Mouse (Mus musculus): ENCODE measurements around the gene Lman2l.

The Lman2l gene

GRCm38 (mm10) chr1:36444471-36445464 is at the start of gene Lman2l:
Lman2l (minus strand) TSS chr1:36445271.
- ATAC-seq (ENCODE audit: insufficient number of reproducible peaks, low FRiP score, low TSS enrichment): peak; percentile 98

- no peak for ATAC-seq (ENCODE audit: insufficient number of reproducible peaks, low FRiP score, low TSS enrichment)
These were observed 48.2 kb upstream of the Lman2l start for GRCm38 (mm10) chr1:36493299-36493698.

GRCm38 (mm10) chr1:36492416-36493139 is 47.5 kb upstream of the Lman2l start:
- peak; percentile 91 for ATAC-seq (ENCODE audit: insufficient number of reproducible peaks, low FRiP score, low TSS enrichment)

GRCm38 (mm10) chr1:36489661-36490060 is 44.6 kb upstream of the Lman2l start:
- ATAC-seq (ENCODE audit: insufficient number of reproducible peaks, low FRiP score, low TSS enrichment): no peak

- ATAC-seq (ENCODE audit: insufficient number of reproducible peaks, low FRiP score, low TSS enrichment): no peak
These were observed 42.0 kb upstream of the Lman2l start for GRCm38 (mm10) chr1:36487111-36487510.

GRCm38 (mm10) chr1:36485080-36485479 is 40.0 kb upstream of the Lman2l start:
- no peak for ATAC-seq (ENCODE audit: insufficient number of reproducible peaks, low FRiP score, low TSS enrichment)

DNA sequence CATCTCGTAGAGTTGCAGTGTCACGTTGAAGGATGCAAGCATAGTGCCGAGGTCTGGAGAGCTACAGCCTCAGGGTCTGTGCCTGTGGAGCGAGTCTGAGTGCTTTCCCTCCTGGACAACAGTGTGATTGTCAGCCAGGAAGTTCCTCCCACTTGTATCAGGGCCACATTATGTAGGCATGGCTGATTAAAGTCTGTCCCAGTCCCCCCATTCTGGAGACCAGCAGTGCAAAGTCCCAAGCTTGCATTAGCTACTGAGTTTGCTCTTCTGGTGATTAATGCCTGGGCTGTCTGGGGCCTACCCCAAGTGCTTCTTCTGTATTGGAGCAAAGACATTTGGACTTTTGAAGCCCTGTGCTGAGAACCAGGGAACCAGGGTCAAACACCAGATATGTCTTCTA is 38.8 kb upstream of the Lman2l start:
- no peak for ATAC-seq (ENCODE audit: insufficient number of reproducible peaks, low FRiP score, low TSS enrichment)

DNA sequence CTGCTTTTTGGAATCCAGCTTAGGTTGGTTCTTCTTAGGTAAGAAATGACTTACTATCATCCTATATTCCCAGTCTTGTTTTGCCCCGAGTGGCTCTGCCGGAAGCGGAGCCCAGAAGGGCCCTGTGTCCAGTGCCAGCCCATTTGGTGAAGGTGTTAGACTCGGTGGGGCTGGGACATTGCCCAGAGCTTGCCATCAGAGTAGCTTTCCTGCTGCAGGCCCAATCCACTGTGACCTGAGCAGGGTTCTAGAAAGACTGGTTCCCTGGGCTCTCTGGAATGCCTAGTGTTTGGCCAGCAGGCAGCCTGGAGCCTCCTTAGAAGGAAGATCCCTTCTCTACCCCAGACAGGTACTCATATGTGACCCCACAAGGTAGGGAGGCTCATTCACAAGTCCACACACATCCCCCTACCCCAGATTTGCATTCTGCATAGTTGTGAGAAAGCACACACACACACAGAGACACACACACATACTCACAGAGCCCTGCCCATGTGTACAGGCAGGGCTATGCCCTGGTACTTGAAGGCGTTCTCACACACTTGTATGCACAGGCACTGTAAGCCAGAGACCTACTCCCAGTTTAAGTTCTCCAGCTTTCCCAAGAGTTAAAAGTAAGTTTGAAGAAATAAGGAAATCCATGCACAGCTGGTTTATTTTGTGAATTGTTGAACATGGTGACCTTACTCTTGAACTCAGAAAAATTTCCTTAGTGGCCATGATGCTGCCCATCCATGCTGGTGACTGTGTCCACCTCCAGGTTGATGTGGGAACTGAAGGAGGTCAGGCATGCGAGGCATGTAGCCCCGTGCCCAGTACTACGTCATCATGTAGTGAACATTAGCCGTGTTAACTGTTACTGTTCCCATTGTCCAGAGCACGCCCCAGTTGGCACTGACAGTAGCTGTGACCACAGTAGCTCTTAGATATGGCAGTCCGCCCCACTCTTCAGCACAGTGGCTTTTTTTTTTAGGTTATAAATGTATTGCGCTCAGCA is 35.1 kb upstream of the Lman2l start:
- peak; percentile 18; the same call in 1 of the 2 replicates for ATAC-seq (ENCODE audit: insufficient number of reproducible peaks, low FRiP score, low TSS enrichment)

- ATAC-seq (ENCODE audit: insufficient number of reproducible peaks, low FRiP score, low TSS enrichment): no peak
These were observed 33.3 kb upstream of the Lman2l start for GRCm38 (mm10) chr1:36478343-36478795.

DNA sequence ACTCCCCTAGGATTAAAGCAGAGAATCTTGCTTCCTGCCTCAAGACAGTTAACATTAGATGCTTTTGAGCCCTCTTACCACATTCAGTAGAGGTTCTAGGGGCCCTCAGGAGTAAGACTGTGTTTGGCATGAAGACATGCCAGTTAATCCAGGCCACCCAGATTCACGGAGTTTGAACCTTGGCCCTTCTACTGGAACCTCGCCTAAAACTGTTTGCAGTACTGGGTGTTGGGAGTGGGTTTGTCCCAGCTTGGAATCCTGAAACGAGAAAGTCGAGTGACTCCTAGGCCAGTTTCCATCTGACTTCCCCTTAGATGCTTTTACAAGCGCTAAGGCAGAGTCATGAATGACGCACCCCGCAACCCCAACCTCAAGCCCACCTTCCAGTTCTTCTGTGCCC is 31.4 kb upstream of the Lman2l start:
- no peak for ATAC-seq (ENCODE audit: insufficient number of reproducible peaks, low FRiP score, low TSS enrichment)

- no peak for ATAC-seq (ENCODE audit: insufficient number of reproducible peaks, low FRiP score, low TSS enrichment)
These were observed 30.5 kb upstream of the Lman2l start for GRCm38 (mm10) chr1:36475480-36476110.

GRCm38 (mm10) chr1:36474646-36475045 is 29.6 kb upstream of the Lman2l start:
- no peak for ATAC-seq (ENCODE audit: insufficient number of reproducible peaks, low FRiP score, low TSS enrichment)

DNA sequence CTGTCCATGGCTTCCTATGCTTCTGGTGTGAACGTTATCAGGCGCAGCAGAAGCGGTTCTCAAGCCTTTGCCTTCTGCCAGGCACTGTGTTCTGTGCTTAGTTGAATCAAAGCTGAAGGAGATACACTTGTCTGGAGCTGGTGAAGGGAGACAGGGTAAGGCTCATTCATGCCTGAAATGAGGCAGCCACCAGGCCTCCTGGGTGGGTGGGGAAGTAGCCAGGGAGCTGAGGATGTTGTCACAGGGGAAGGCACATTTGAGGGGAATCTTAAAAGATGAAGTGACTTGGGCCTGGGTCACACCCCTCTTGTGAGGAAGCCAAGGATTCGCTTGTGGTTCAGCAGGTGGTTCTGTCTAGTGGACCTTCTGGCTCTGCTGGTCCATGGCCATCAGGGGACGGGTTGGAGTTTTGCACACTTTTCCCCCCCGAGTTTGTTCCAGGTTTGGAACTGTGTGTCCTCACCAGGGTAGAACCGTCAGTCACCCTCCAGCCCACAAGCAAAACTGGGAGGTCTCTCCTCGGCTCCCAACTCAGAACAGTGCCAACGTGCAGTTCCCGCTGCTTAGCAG is 28.2 kb upstream of the Lman2l start:
- no peak for ATAC-seq (ENCODE audit: insufficient number of reproducible peaks, low FRiP score, low TSS enrichment)

DNA sequence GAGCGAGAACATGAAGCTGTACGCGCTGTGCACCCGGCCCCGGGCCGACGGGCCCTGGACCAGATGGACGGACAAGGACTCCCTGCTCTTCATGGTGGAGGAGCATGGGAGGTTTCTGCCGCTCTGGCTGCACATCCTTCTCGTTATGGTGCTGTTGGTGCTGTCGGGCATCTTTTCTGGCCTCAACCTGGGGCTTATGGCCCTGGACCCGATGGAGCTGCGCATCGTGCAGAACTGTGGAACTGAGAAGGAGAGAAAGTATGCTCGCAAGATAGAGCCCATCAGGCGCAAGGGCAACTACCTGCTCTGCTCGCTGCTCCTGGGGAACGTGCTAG is 27.0 kb upstream of the Lman2l start:
- ATAC-seq (ENCODE audit: insufficient number of reproducible peaks, low FRiP score, low TSS enrichment): peak; percentile 13; the same call in 1 of the 2 replicates

GRCm38 (mm10) chr1:36471181-36472105 is 26.4 kb upstream of the Lman2l start, which contains the start of gene Cnnm4:
Cnnm4 (plus strand) TSS chr1:36471620.
- peak; percentile 63 for ATAC-seq (ENCODE audit: insufficient number of reproducible peaks, low FRiP score, low TSS enrichment)

- ATAC-seq (ENCODE audit: insufficient number of reproducible peaks, low FRiP score, low TSS enrichment): no peak
These were observed 24.9 kb upstream of the Lman2l start for GRCm38 (mm10) chr1:36469811-36470444.

GRCm38 (mm10) chr1:36467446-36467845 is 22.4 kb upstream of the Lman2l start:
- ATAC-seq (ENCODE audit: insufficient number of reproducible peaks, low FRiP score, low TSS enrichment): no peak
